30 mouse cellular contexts compared by ENCODE assay signal in genomic region chr4:136610387-136610856, GRCm38 (mm10). TPM values are rescaled to one million over a fixed set of nuclear protein-coding genes. Genes with fewer than 3 reads are reported as not detected.
DNase-seq lines count a peak whose midpoint lies in the region; ATAC-seq and TF ChIP-seq lines count a peak whose summit lies in the region.
"Had no signal": no experiment of that assay in that cellular context is flagged by ENCODE, and none has a peak within 500 bp of the region (broad histone marks: within the 10 kb centered on the region; RNA-seq: fewer than 3 reads in every experiment).

Tex46 (plus strand) TSS chr4:136610437.

- no peak within 1 kb of the TSS for H3K4me3 ChIP-seq in lung, adult 2 months (replicated peaks; ENCODE audit: extremely low read depth, low read depth, low read length)
- H3K4me3 ChIP-seq in testis, adult 2 months (ENCODE audit: control insufficient read depth, low read depth, low read length), result peak within 1 kb of the TSS; percentile 77
- H3K4me3 ChIP-seq in stomach, embryonic 16.5 days (replicated peaks; ENCODE audit: low read length), result no peak within 1 kb of the TSS
- H3K4me3 ChIP-seq: embryonic facial prominence, embryonic 12.5 days; embryonic facial prominence, embryonic 15.5 days; gastrocnemius, adult 2 months; hindbrain, embryonic 12.5 days had no signal

- no peak within 1 kb of the TSS for H3K9ac ChIP-seq in stomach, embryonic 16.5 days (ENCODE audit: low read length)
- H3K9ac ChIP-seq: embryonic facial prominence, embryonic 12.5 days; embryonic facial prominence, embryonic 15.5 days; forebrain, postnatal 0 days; hindbrain, embryonic 12.5 days had no signal

- H3K4me1 ChIP-seq in lung, adult 2 months (ENCODE audit: control insufficient read depth, insufficient read depth, low read length), result no peaks in the 10 kb centered on the region
- H3K4me1 ChIP-seq in testis, adult 2 months (ENCODE audit: control insufficient read depth, insufficient read depth, low read length), result peaks cover 6% of the 10 kb centered on the region
- no peaks in the 10 kb centered on the region for H3K4me1 ChIP-seq in stomach, embryonic 16.5 days (ENCODE audit: control insufficient read depth, insufficient read depth, low read length)
- H3K4me1 ChIP-seq: embryonic facial prominence, embryonic 12.5 days; embryonic facial prominence, embryonic 15.5 days; hindbrain, embryonic 12.5 days had no signal

- ATAC-seq in stomach, embryonic 16.5 days (ENCODE audit: insufficient read depth, low FRiP score), result peak; percentile 72; the same call in 1 of the 2 replicates
- ATAC-seq: forebrain, embryonic 14.5 days; forebrain, postnatal 0 days; Patski had no signal

- H3K27me3 ChIP-seq in testis, adult 2 months (ENCODE audit: control insufficient read depth, insufficient read depth, low read length), result no peaks in the 10 kb centered on the region
- no peaks in the 10 kb centered on the region for H3K27me3 ChIP-seq in stomach, embryonic 16.5 days (ENCODE audit: control insufficient read depth, insufficient read depth, low read length)
- H3K27me3 ChIP-seq: CH12.LX; embryonic facial prominence, embryonic 12.5 days; embryonic facial prominence, embryonic 15.5 days; hindbrain, embryonic 12.5 days; Patski had no signal

- H3K9me3 ChIP-seq in stomach, embryonic 16.5 days (replicated peaks; ENCODE audit: control insufficient read depth, low read length), result no peaks in the 10 kb centered on the region
- H3K9me3 ChIP-seq: embryonic facial prominence, embryonic 12.5 days; embryonic facial prominence, embryonic 15.5 days; G1E; hindbrain, embryonic 12.5 days had no signal

- 52% methylated on average over 4 of the region's 4 CpGs for WGBS in lung, adult 2 months
- WGBS in stomach, embryonic 16.5 days, result 45% methylated on average over 4 of the region's 4 CpGs

- DNase-seq in lung, adult 2 months, result peak; percentile 29
- DNase-seq in lung, postnatal 14 days, result no peak
- no peak for DNase-seq in testis, postnatal 10 days (ENCODE audit: low spot score)
- peak; percentile 23 for DNase-seq in lung, postnatal 10 days
- no peak for DNase-seq in layer of hippocampus, adult 9-11 months
- no peak for DNase-seq in cerebellum, postnatal 10 days
- DNase-seq: adrenal gland, postnatal 10 days; adrenal gland, postnatal 36 days; B cell, adult 2 months; cerebellum, adult 18-20 months; cerebellum, adult 9-10 months; cerebellum, postnatal 25 days; forebrain, postnatal 0 days; gastrocnemius, adult 2 months; gastrocnemius, postnatal 14 days; heart, adult 11 months had no signal

- no peaks in the 10 kb centered on the region for H3K36me3 ChIP-seq in testis, adult 2 months (ENCODE audit: control insufficient read depth, insufficient read depth, low read length)
- no peaks in the 10 kb centered on the region for H3K36me3 ChIP-seq in stomach, embryonic 16.5 days (ENCODE audit: control insufficient read depth, insufficient read depth, low read length)
- H3K36me3 ChIP-seq: embryonic facial prominence, embryonic 12.5 days; embryonic facial prominence, embryonic 15.5 days; G1E; hindbrain, embryonic 12.5 days had no signal

- H3K27ac ChIP-seq in testis, adult 2 months (ENCODE audit: control insufficient read depth, insufficient read depth, low read depth, low read length), result no peak within 1 kb of the TSS
- no peak within 1 kb of the TSS for H3K27ac ChIP-seq in stomach, embryonic 16.5 days (ENCODE audit: low read length)
- H3K27ac ChIP-seq: embryonic facial prominence, embryonic 12.5 days; embryonic facial prominence, embryonic 15.5 days; gastrocnemius, adult 2 months; hindbrain, embryonic 12.5 days had no signal

- no peak within 1 kb of the TSS for H3K4me2 ChIP-seq in stomach, embryonic 16.5 days (ENCODE audit: low read depth, low read length)
- H3K4me2 ChIP-seq: embryonic facial prominence, embryonic 12.5 days; embryonic facial prominence, embryonic 15.5 days; heart, embryonic 11.5 days; hindbrain, embryonic 12.5 days had no signal

- no peak for TF ChIP-seq CTCF in lung, adult 2 months (IDR thresholded peaks at IDR 0.05; ENCODE audit: insufficient read depth, low read length)
- no peak for TF ChIP-seq CTCF in testis, adult 2 months (IDR thresholded peaks at IDR 0.05; ENCODE audit: control insufficient read depth, insufficient read depth, insufficient replicate concordance, low read depth, low read length)

- no peak for TF ChIP-seq POLR2A in lung, adult 2 months (IDR thresholded peaks at IDR 0.05; ENCODE audit: borderline replicate concordance, extremely low read depth, low read depth, low read length)
- no peak for TF ChIP-seq POLR2A in testis, adult 2 months (IDR thresholded peaks at IDR 0.05; ENCODE audit: control insufficient read depth, low read depth, low read length)

RNA-seq across cellular contexts. Expression of gene Tex46, which starts in this region (rescaled TPM):
- polyA plus RNA-seq in lung, adult 2 months (2012; rRNA removed), result not detected in 2 replicates
- polyA plus RNA-seq in testis, adult 2 months (2012; rRNA removed), result 55.4 and 68.3 TPM in 2 replicates
- not detected in 2 replicates for polyA plus RNA-seq in stomach, embryonic 16.5 days (2015; fragmentation: Nextera tagmentation; extraction: Ambion mirVana)
- polyA plus RNA-seq: embryonic facial prominence, embryonic 12.5 days; embryonic facial prominence, embryonic 15.5 days; forebrain, embryonic 11.5 days; forebrain, embryonic 14.5 days; forebrain, postnatal 0 days; frontal cortex, adult 2 months; G1E; heart, embryonic 11.5 days; heart, embryonic 14.5 days; heart, postnatal 0 days; hindbrain, embryonic 12.5 days; Patski had no signal

Comparison
In these comparisons a context has a peak if more than half of its experiments do, and no peak if none do; other contexts are left out.
1. RNA of gene Tex46 (polyA plus RNA-seq): 55.4 to 68.3 TPM in testis, adult 2 months; not detected in lung, adult 2 months and not detected in stomach, embryonic 16.5 days; every median in the first group is over 10 times any median in the second.
2. Peak in DNase-seq in lung, adult 2 months; RNA of the gene not detected or under 1 TPM.
3. Peak in ATAC-seq in stomach, embryonic 16.5 days; RNA of the gene not detected or under 1 TPM.